Mouse (Mus musculus) hematopoietic multipotent progenitor cell, adult 10-12 weeks (in vitro differentiated cells): Measurements from ENCODE around the gene Ctf2. TPM values are rescaled to one million over a fixed set of nuclear protein-coding genes. Genes with fewer than 3 reads are reported as not detected.

ENCODE experiments used
- polyA plus RNA-seq: library from polyadenylated mRNA; stranded (reverse); fragments of >175 nt; gene quantifications from 2 replicates; pipeline ENCODE4 v1.2.3, GENCODE M21; 2012; ENCODE audit warnings: low replicate concordance

The Ctf2 gene
- polyA plus RNA-seq, result not detected in 2 replicates

GRCm38 (mm10) chr7:127732066-127732465, at the start of gene Ctf2:
TSS of gene Ctf2 (minus strand) at chr7:127732166.

GRCm38 (mm10) chr7:127776426-127776825, 44.5 kb upstream of the Ctf2 start, which contains the start of gene Setd1a:
TSS of gene Setd1a (plus strand) at chr7:127776670.

GRCm38 (mm10) chr7:127769651-127770038, 37.7 kb upstream of the Ctf2 start, which contains the start of gene Orai3:
TSS of gene Orai3 (plus strand) at chr7:127769815.

GRCm38 (mm10) chr7:127744366-127745045, 12.5 kb upstream of the Ctf2 start, which contains the start of gene Fbxl19:
TSS of gene Fbxl19 (plus strand) at chr7:127744543.

GRCm38 (mm10) chr7:127712461-127713385, 19.2 kb downstream of the Ctf2 start, which contains the start of gene Ctf1:
TSS of gene Ctf1 (plus strand) at chr7:127712736.

GRCm38 (mm10) chr7:127708207-127709078, 23.5 kb downstream of the Ctf2 start, which contains the start of gene Bcl7c:
TSS of gene Bcl7c (minus strand) at chr7:127708933.

Other genes starting within 250 kb of the Ctf2 start
- gene Srcap, start 220.2 kb downstream of the Ctf2 start, polyA plus RNA-seq, result 63.6 and 79.8 TPM in 2 replicates
- gene Gm42715, start 212.6 kb downstream of the Ctf2 start, polyA plus RNA-seq, result 39.4 and 48.5 TPM in 2 replicates
- 0.69 and 5.4 TPM in 2 replicates for gene Tmem265, start 170.8 kb downstream of the Ctf2 start, polyA plus RNA-seq
- gene Phkg2, start 158.8 kb downstream of the Ctf2 start, polyA plus RNA-seq, result 32.2 and 89.3 TPM in 2 replicates
- 2.1 and 3.3 TPM in 2 replicates for gene Ccdc189, start 143.6 kb downstream of the Ctf2 start, polyA plus RNA-seq
- gene Rnf40, start 143.4 kb downstream of the Ctf2 start, polyA plus RNA-seq, result 49.1 and 52.5 TPM in 2 replicates
- gene Zfp629, start 116.4 kb downstream of the Ctf2 start, polyA plus RNA-seq, result 11.0 and 18.9 TPM in 2 replicates
- gene Bcl7c, start 23.2 kb downstream of the Ctf2 start, polyA plus RNA-seq, result 238 and 564 TPM in 2 replicates
- gene Ctf1, start 19.4 kb downstream of the Ctf2 start, polyA plus RNA-seq, result 0.25 TPM in 1 of 2 replicates, not detected in the other
- gene Fbxl19, start 12.4 kb upstream of the Ctf2 start, polyA plus RNA-seq, result 26.7 and 56.3 TPM in 2 replicates
- 46.3 and 124 TPM in 2 replicates for gene Orai3, start 37.6 kb upstream of the Ctf2 start, polyA plus RNA-seq
- 61.8 and 82.0 TPM in 2 replicates for gene Setd1a, start 44.5 kb upstream of the Ctf2 start, polyA plus RNA-seq
- gene Gm49388, start 53.4 kb upstream of the Ctf2 start, polyA plus RNA-seq, result 7.0 TPM in 1 of 2 replicates, not detected in the other
- 0.94 and 7.6 TPM in 2 replicates for gene Hsd3b7, start 68.4 kb upstream of the Ctf2 start, polyA plus RNA-seq
- gene Stx4a, start 92.1 kb upstream of the Ctf2 start, polyA plus RNA-seq, result 86.0 and 101 TPM in 2 replicates
- 0.03 and 0.11 TPM in 2 replicates for gene Stx1b, start 92.4 kb upstream of the Ctf2 start, polyA plus RNA-seq
- 33.7 and 53.9 TPM in 2 replicates for gene Zfp646, start 144.1 kb upstream of the Ctf2 start, polyA plus RNA-seq
- gene Zfp668, start 144.7 kb upstream of the Ctf2 start, polyA plus RNA-seq, result 25.3 and 26.3 TPM in 2 replicates
- gene Prss53, start 158.8 kb upstream of the Ctf2 start, polyA plus RNA-seq, result 0.82 and 1.2 TPM in 2 replicates
- not detected in 2 replicates for gene Gm21974, start 163.3 kb upstream of the Ctf2 start, polyA plus RNA-seq
- 7.0 and 14.6 TPM in 2 replicates for gene Vkorc1, start 163.5 kb upstream of the Ctf2 start, polyA plus RNA-seq
- gene Bckdk, start 171.9 kb upstream of the Ctf2 start, polyA plus RNA-seq, result 76.6 and 120 TPM in 2 replicates
- 5.5 and 8.5 TPM in 2 replicates for gene Kat8, start 180.3 kb upstream of the Ctf2 start, polyA plus RNA-seq
- gene Prss8, start 197.9 kb upstream of the Ctf2 start, polyA plus RNA-seq, result 0.07 and 0.15 TPM in 2 replicates
- gene Prss36, start 214.6 kb upstream of the Ctf2 start, polyA plus RNA-seq, result 3.6 and 6.7 TPM in 2 replicates
- 277 and 346 TPM in 2 replicates for gene Fus, start 235.3 kb upstream of the Ctf2 start, polyA plus RNA-seq